Mouse (Mus musculus) ES-E14 (cell line): ENCODE measurements around the gene Shld1. TPM values are rescaled to one million over a fixed set of nuclear protein-coding genes. Genes with fewer than 3 reads are reported as not detected.

Source experiments
- DNase-seq: peaks from one replicate; pipeline ENCODE4 v3.0.0-alpha.2; 2013; ENCODE audit warnings: low read depth, low spot score
- H3K27ac ChIP-seq: 2 replicates; pipeline ENCODE4 v1.5.1; 2012; ENCODE audit warnings: low read depth, mild to moderate bottlenecking, low read length, moderate library complexity, mixed read lengths; ENCODE audit not compliant: poor library complexity, insufficient read depth, severe bottlenecking
- H3K36me3 ChIP-seq: 2 replicates; pipeline ENCODE4 v1.6.1; 2012; ENCODE audit warnings: mild to moderate bottlenecking, low read length, moderate library complexity, mixed read lengths; ENCODE audit not compliant: control insufficient read depth, poor library complexity, insufficient read depth, severe bottlenecking
- H3K4me1 ChIP-seq, 2 experiments: fragments of 150-350 bp in 1 of 2; sonication (generic) in 1 of 2; 2 replicates each; pipeline ENCODE4 v1.6.1; 2012; ENCODE audit warnings: low read length in 2 of 2, mild to moderate bottlenecking in 1 of 2, mixed read lengths in 1 of 2; ENCODE audit not compliant: control insufficient read depth in 2 of 2, insufficient read depth in 2 of 2, poor library complexity in 1 of 2
- H3K4me3 ChIP-seq, 2 experiments: fragments of 150-350 bp in 1 of 2; sonication (generic) in 1 of 2; 2 replicates each; pipeline ENCODE4 v1.5.1; 2012; ENCODE audit warnings: low read length in 2 of 2, low read depth in 1 of 2, mild to moderate bottlenecking in 1 of 2, mixed read lengths in 1 of 2; ENCODE audit not compliant: insufficient read depth in 1 of 2, poor library complexity in 1 of 2, severe bottlenecking in 1 of 2
- H3K9ac ChIP-seq: 2 replicates; pipeline ENCODE4 v1.6.1; 2012; ENCODE audit warnings: low read depth, mild to moderate bottlenecking, low read length, mixed read lengths; ENCODE audit not compliant: poor library complexity, insufficient read depth, severe bottlenecking
- H3K9me3 ChIP-seq: fragments of 150-350 bp; sonication (generic); 2 replicates; pipeline ENCODE4 v1.6.1; 2012; ENCODE audit warnings: low read depth, mild to moderate bottlenecking, low read length; ENCODE audit not compliant: control insufficient read depth, insufficient read depth
- CHD2 ChIP-seq: IDR thresholded peaks from 2 replicates; pipeline ENCODE4 v1.6.1; 2014; ENCODE audit warnings: mild to moderate bottlenecking, low read depth, low read length, inconsistent platforms
- HCFC1 ChIP-seq: IDR thresholded peaks from 2 replicates; pipeline ENCODE4 v1.6.1; 2012; ENCODE audit warnings: low read length, inconsistent platforms, borderline replicate concordance; ENCODE audit not compliant: insufficient read depth
- MAFK ChIP-seq: IDR thresholded peaks from 2 replicates; pipeline ENCODE4 v1.6.1; 2014; ENCODE audit warnings: mild to moderate bottlenecking, low read depth, low read length, inconsistent platforms; ENCODE audit not compliant: insufficient read depth
- ZC3H11A ChIP-seq: IDR thresholded peaks from 2 replicates; pipeline ENCODE4 v1.6.1; 2012; ENCODE audit warnings: low read depth, mild to moderate bottlenecking, inconsistent platforms, low read length, borderline replicate concordance
- ZNF384 ChIP-seq: IDR thresholded peaks from 2 replicates; pipeline ENCODE4 v1.6.1; 2012; ENCODE audit warnings: low read depth, low read length, inconsistent platforms
- in situ Hi-C, 2 experiments: fragments of 600-800 bp; cut with MboI; formaldehyde crosslinking; loops; one replicate each; pipeline ENCODE4 v1.15.1; 2025; ENCODE audit warnings: low sequenced_read_pairs in 2 of 2, inconsistent platforms in 1 of 2; ENCODE audit not compliant: unreplicated experiment in 2 of 2
- total RNA-seq: library from RNA; depleted of rRNA; stranded (reverse); fragments of 300-350 nt; gene quantifications from 2 replicates; pipeline ENCODE4 v1.2.3, GENCODE M21; 2012

Shld1 gene
- total RNA-seq, 1 experiment, result 9.2 TPM

GRCm38 (mm10) chr2:132693980-132694379 is 7.2 kb downstream of the Shld1 start:
- TF ChIP-seq CHD2 (no peak), HCFC1 (no peak), MAFK (no peak), ZC3H11A (no peak), ZNF384 (no peak)
- H3K9me3 ChIP-seq, result no peaks in the 10 kb centered on the region
- H3K36me3 ChIP-seq, result peaks cover 5% of the 10 kb centered on the region; the same call in 1 of the 2 replicates
- H3K4me1 ChIP-seq, result peaks cover 3 to 24% of the 10 kb centered on the region in 2 experiments; a peak in 3 of 4 replicates
- in situ Hi-C loops, result no loop called here
- no peak overlapping the region for H3K27ac ChIP-seq
- no peak overlapping the region for H3K4me3 ChIP-seq
- no peak for DNase-seq
- H3K9ac ChIP-seq, result no peak overlapping the region

GRCm38 (mm10) chr2:132695358-132696093 is 8.8 kb downstream of the Shld1 start:
- Histone ChIP-seq H3K27ac (no peak overlapping the region), H3K9me3 (no peaks in the 10 kb centered on the region), H3K9ac (no peak overlapping the region), H3K4me3 (no peak overlapping the region), H3K4me1 (peaks cover 0 to 20% of the 10 kb centered on the region in 2 experiments; a peak in 3 of 4 replicates), H3K36me3 (peaks cover 5% of the 10 kb centered on the region; the same call in 1 of the 2 replicates)
- in situ Hi-C loops, result no loop called here
- no peak for DNase-seq
- no peak for TF ChIP-seq ZC3H11A
- TF ChIP-seq CHD2, result no peak
- no peak for TF ChIP-seq ZNF384
- no peak for TF ChIP-seq HCFC1
- no peak for TF ChIP-seq MAFK

GRCm38 (mm10) chr2:132696519-132696918 is 9.8 kb downstream of the Shld1 start:
- TF ChIP-seq MAFK (no peak), HCFC1 (no peak), ZC3H11A (no peak), ZNF384 (no peak), CHD2 (no peak)
- Histone ChIP-seq H3K9me3 (no peaks in the 10 kb centered on the region), H3K9ac (no peak overlapping the region), H3K4me3 (no peak overlapping the region), H3K36me3 (peaks cover 5% of the 10 kb centered on the region; the same call in 1 of the 2 replicates), H3K27ac (no peak overlapping the region), H3K4me1 (peaks cover 0 to 23% of the 10 kb centered on the region in 2 experiments; a peak in 3 of 4 replicates)
- in situ Hi-C loops, result no loop called here
- DNase-seq, result no peak

GRCm38 (mm10) chr2:132697256-132697655 is 10.5 kb downstream of the Shld1 start:
- Histone ChIP-seq H3K36me3 (peaks cover 5% of the 10 kb centered on the region; the same call in 1 of the 2 replicates), H3K9me3 (no peaks in the 10 kb centered on the region), H3K27ac (peak overlapping the region; percentile 34; the same call in 1 of the 2 replicates), H3K4me1 (peaks cover 0 to 30% of the 10 kb centered on the region in 2 experiments; a peak in 3 of 4 replicates), H3K9ac (no peak overlapping the region), H3K4me3 (no peak overlapping the region)
- DNase-seq, result no peak
- no peak for TF ChIP-seq HCFC1
- TF ChIP-seq ZC3H11A, result no peak
- no peak for TF ChIP-seq MAFK
- TF ChIP-seq CHD2, result no peak
- no peak for TF ChIP-seq ZNF384
- in situ Hi-C loops, result no loop called here
